Mouse (Mus musculus): ENCODE results near the gene Dctpp1.
"Not testable (repeated sequence)": the region's sequence is repeated elsewhere in the genome, so short reads cannot be mapped to it uniquely, and the experiment has no call there.

The Dctpp1 gene

GRCm38 (mm10) chr7:127263526-127263925, 3.0 kb upstream of the Dctpp1 start:
- DNase-seq, result no peak

- no peak for DNase-seq
Observed at GRCm38 (mm10) chr7:127262218-127262961, 1.9 kb upstream of the Dctpp1 start.

- DNase-seq, result no peak
Observed at GRCm38 (mm10) chr7:127259186-127259905, 1.2 kb downstream of the Dctpp1 start.

- no peak for DNase-seq
Observed at GRCm38 (mm10) chr7:127256518-127256917, 4.0 kb downstream of the Dctpp1 start.

- DNase-seq, result no peak
Observed at GRCm38 (mm10) chr7:127255965-127256364, 4.5 kb downstream of the Dctpp1 start.

- no peak for DNase-seq
Observed at GRCm38 (mm10) chr7:127255008-127255407, 5.5 kb downstream of the Dctpp1 start.

- DNase-seq, result peak; percentile 97
Observed at GRCm38 (mm10) chr7:127253821-127254769, 6.4 kb downstream of the Dctpp1 start.

GRCm38 (mm10) chr7:127253341-127253740, 7.2 kb downstream of the Dctpp1 start:
- DNase-seq, result no peak

- DNase-seq, result no peak
Observed at GRCm38 (mm10) chr7:127252414-127252813, 8.1 kb downstream of the Dctpp1 start.

- DNase-seq, result not testable (repeated sequence)
Observed at GRCm38 (mm10) chr7:127250511-127250910, 10.0 kb downstream of the Dctpp1 start.

- no peak for DNase-seq
Observed at GRCm38 (mm10) chr7:127244658-127245510, 15.6 kb downstream of the Dctpp1 start.

- peak; percentile 94 for DNase-seq
Observed at GRCm38 (mm10) chr7:127243870-127244657, 16.4 kb downstream of the Dctpp1 start, which contains the start of gene Zfp771. Zfp771 (plus strand) TSS chr7:127244274.

- DNase-seq, result no peak
Observed at GRCm38 (mm10) chr7:127243361-127243867, 17.1 kb downstream of the Dctpp1 start.

- DNase-seq, result no peak
Observed at GRCm38 (mm10) chr7:127234777-127235176, 25.7 kb downstream of the Dctpp1 start.

- DNase-seq, result no peak
Observed at GRCm38 (mm10) chr7:127233765-127234164, 26.7 kb downstream of the Dctpp1 start.

- no peak for DNase-seq
Observed at GRCm38 (mm10) chr7:127233368-127233749, 27.1 kb downstream of the Dctpp1 start.

GRCm38 (mm10) chr7:127232622-127233367, 27.7 kb downstream of the Dctpp1 start, which contains the start of the genes Zfp553 and Sept1:
Zfp553 (plus strand) TSS chr7:127233061.
Sept1 (minus strand) TSS chr7:127233130.
- DNase-seq, result peak; percentile 84

GRCm38 (mm10) chr7:127231826-127232621, 28.5 kb downstream of the Dctpp1 start:
- DNase-seq, result no peak

- no peak for DNase-seq
Observed at GRCm38 (mm10) chr7:127231376-127231775, 29.1 kb downstream of the Dctpp1 start.
